Mouse (Mus musculus) embryonic stem cell, embryonic (primary cell): ENCODE measurements around the gene Eef2k.

Experiments used
- CTCF ChIA-PET, 4 experiments: fragments of 300-600 bp in 2 of 4; fragments of 350-600 bp in 2 of 4; sonication (Branson Sonifier 250); formaldehyde crosslinking; loops; one replicate each; lab custom pipeline; 2022; ENCODE audit warnings: inconsistent platforms in 2 of 4; lab: Charles Lee
- POLR2A ChIA-PET, 4 experiments: fragments of 300-600 bp in 2 of 4; fragments of 350-600 bp in 2 of 4; sonication (Branson Sonifier 250); formaldehyde crosslinking; loops; one replicate each; lab custom pipeline; 2022; ENCODE audit warnings: antibody characterized with exemption in 4 of 4, inconsistent platforms in 1 of 4; lab: Charles Lee

Eef2k gene

GRCm38 (mm10) chr7:120842345-120843036 is at the start of gene Eef2k:
TSS of gene Eef2k (plus strand) at chr7:120842831.
- POLR2A ChIA-PET: interaction anchor here (0.7 to 7.8 kb wide), 32 partner anchors 7 to 163 kb away, joined by 3 to 45 read pairs (median 4); partner anchors contain the start of genes Polr3e (in 3 of the 4) and Vwa3a (in 1 of the 4)
- CTCF ChIA-PET: interaction anchor here in 3 of 4 experiments (0.6 to 2.3 kb wide), 8 partner anchors 12 to 276 kb away, joined by 3 to 8 read pairs (median 3); partner anchors contain the start of gene Polr3e (in 2 of the 3)

GRCm38 (mm10) chr7:120795544-120795943 is 47.1 kb upstream of the Eef2k start:
- CTCF ChIA-PET: no interaction called here
- POLR2A ChIA-PET: no interaction called here

- ChIA-PET POLR2A (no interaction called here), CTCF (no interaction called here)
These were observed 46.3 kb upstream of the Eef2k start for GRCm38 (mm10) chr7:120796369-120796768.

GRCm38 (mm10) chr7:120803268-120803667 is 39.4 kb upstream of the Eef2k start:
- ChIA-PET POLR2A (no interaction called here), CTCF (no interaction called here)

- POLR2A ChIA-PET: no interaction called here
These were observed 32.9 kb upstream of the Eef2k start for GRCm38 (mm10) chr7:120809705-120810104.

GRCm38 (mm10) chr7:120811834-120812415 is 30.7 kb upstream of the Eef2k start, which contains the start of gene Gm5737:
TSS of gene Gm5737 (plus strand) at chr7:120812365.
- ChIA-PET POLR2A (no interaction called here), CTCF (no interaction called here)

More at GRCm38 (mm10) chr7:120809705-120810104, 32.9 kb upstream of the Eef2k start:
- CTCF ChIA-PET: no interaction called here

GRCm38 (mm10) chr7:120817552-120817951 is 25.1 kb upstream of the Eef2k start:
- ChIA-PET CTCF (no interaction called here), POLR2A (interaction anchor here in 1 of 4 experiments (0.7 kb wide), 1 partner anchor 1147 kb away, joined by 5 read pairs; no protein-coding TSS in a partner anchor)

- ChIA-PET POLR2A (no interaction called here), CTCF (no interaction called here)
These were observed 23.2 kb upstream of the Eef2k start for GRCm38 (mm10) chr7:120819386-120819785.

GRCm38 (mm10) chr7:120823248-120823647 is 19.4 kb upstream of the Eef2k start:
- CTCF ChIA-PET: interaction anchor here in 2 of 4 experiments (0.6 to 1.3 kb wide), 5 partner anchors 55 to 154 kb away, joined by 3 to 5 read pairs (median 3); no protein-coding TSS in a partner anchor
- POLR2A ChIA-PET: interaction anchor here in 1 of 4 experiments (1.0 kb wide), 1 partner anchor 156 kb away, joined by 3 read pairs; no protein-coding TSS in a partner anchor

GRCm38 (mm10) chr7:120825097-120825496 is 17.5 kb upstream of the Eef2k start:
- POLR2A ChIA-PET: no interaction called here

GRCm38 (mm10) chr7:120826408-120826807 is 16.2 kb upstream of the Eef2k start:
- ChIA-PET POLR2A (interaction anchor here (0.6 to 1.3 kb wide), 5 partner anchors 9 to 314 kb away, joined by 3 to 6 read pairs (median 4); no protein-coding TSS in a partner anchor), CTCF (interaction anchor here (0.6 to 1.4 kb wide), 27 partner anchors 9 to 243 kb away, joined by 3 to 14 read pairs (median 3); partner anchors contain the start of genes Eef2k (in 1 of the 4), Pdzd9 (in 1 of the 4) and Uqcrc2 (in 1 of the 4))

More at GRCm38 (mm10) chr7:120825097-120825496, 17.5 kb upstream of the Eef2k start:
- CTCF ChIA-PET: interaction anchor here in 1 of 4 experiments (0.7 kb wide), 1 partner anchor 87 kb away, joined by 4 read pairs; no protein-coding TSS in a partner anchor

- CTCF ChIA-PET: interaction anchor here (0.5 to 1.3 kb wide), 7 partner anchors 12 to 586 kb away, joined by 3 to 5 read pairs (median 3); partner anchors contain the start of genes Eef2k (in 1 of the 4) and Polr3e (in 1 of the 4)
These were observed 11.9 kb upstream of the Eef2k start for GRCm38 (mm10) chr7:120830431-120831381.

GRCm38 (mm10) chr7:120834426-120834825 is 8.2 kb upstream of the Eef2k start:
- POLR2A ChIA-PET: interaction anchor here in 3 of 4 experiments (0.7 to 6.8 kb wide), 16 partner anchors 8 to 207 kb away, joined by 3 to 45 read pairs (median 8); partner anchors contain the start of genes Polr3e (in 3 of the 3), Cdr2 (in 1 of the 3), Eef2k (in 1 of the 3) and Mfsd13b (in 1 of the 3)
- CTCF ChIA-PET: interaction anchor here in 3 of 4 experiments (0.7 to 2.6 kb wide), 10 partner anchors 8 to 285 kb away, joined by 3 to 36 read pairs (median 5); partner anchors contain the start of gene Polr3e (in 2 of the 3)

More at GRCm38 (mm10) chr7:120830431-120831381, 11.9 kb upstream of the Eef2k start:
- POLR2A ChIA-PET: interaction anchor here (0.6 to 3.2 kb wide), 20 partner anchors 9 to 305 kb away, joined by 3 to 22 read pairs (median 4); partner anchors contain the start of genes Cdr2 (in 2 of the 4), Eef2k (in 2 of the 4), Mfsd13b (in 2 of the 4) and Polr3e (in 1 of the 4)

GRCm38 (mm10) chr7:120834863-120835372 is 7.7 kb upstream of the Eef2k start:
- ChIA-PET CTCF (interaction anchor here (0.6 to 2.9 kb wide), 26 partner anchors 8 to 285 kb away, joined by 3 to 36 read pairs (median 4); partner anchors contain the start of genes Polr3e (in 4 of the 4), Cdr2 (in 1 of the 4), Mfsd13b (in 1 of the 4) and Uqcrc2 (in 1 of the 4)), POLR2A (interaction anchor here (0.5 to 6.8 kb wide), 28 partner anchors 9 to 206 kb away, joined by 3 to 45 read pairs (median 4); partner anchors contain the start of genes Polr3e (in 3 of the 4), Mfsd13b (in 2 of the 4), Cdr2 (in 1 of the 4) and Eef2k (in 1 of the 4))

- ChIA-PET CTCF (interaction anchor here (0.5 to 2.9 kb wide), 28 partner anchors 9 to 345 kb away, joined by 3 to 36 read pairs (median 4); partner anchors contain the start of genes Polr3e (in 4 of the 4), Cdr2 (in 1 of the 4), Mfsd13b (in 1 of the 4) and Uqcrc2 (in 1 of the 4)), POLR2A (interaction anchor here (0.5 to 6.8 kb wide), 28 partner anchors 9 to 198 kb away, joined by 3 to 45 read pairs (median 5); partner anchors contain the start of genes Polr3e (in 3 of the 4), Mfsd13b (in 2 of the 4), Cdr2 (in 1 of the 4) and Eef2k (in 1 of the 4))
These were observed 6.9 kb upstream of the Eef2k start for GRCm38 (mm10) chr7:120835449-120836359.
